Comparison of ENCODE assay signal across 10 mouse cellular contexts in genomic region chr12:98545251-98545560, GRCm38 (mm10). TPM values are rescaled to one million over a fixed set of nuclear protein-coding genes. Genes with fewer than 3 reads are reported as not detected.
DNase-seq lines count a peak whose midpoint lies in the region; ATAC-seq and TF ChIP-seq lines count a peak whose summit lies in the region.
"Had no signal": no experiment of that assay in that cellular context is flagged by ENCODE, and none has a peak within 500 bp of the region (broad histone marks: within the 10 kb centered on the region; RNA-seq: fewer than 3 reads in every experiment).

No protein-coding gene starts in this region.

- ATAC-seq in hindbrain, postnatal 0 days: no peak
- ATAC-seq in hindbrain, embryonic 13.5 days (ENCODE audit: low FRiP score): no peak
- no peak for ATAC-seq in erythroid progenitor cell, adult 5-6 weeks (replicated peaks; ENCODE audit: low FRiP score, poor library complexity, severe bottlenecking)

- WGBS in hindbrain, postnatal 0 days: 38% methylated on average over 4 of the region's 4 CpGs
- WGBS in hindbrain, embryonic 13.5 days: 55% methylated on average over 4 of the region's 4 CpGs

- no peak overlapping the region for H3K27ac ChIP-seq in hindbrain, postnatal 0 days
- H3K27ac ChIP-seq in hindbrain, embryonic 13.5 days: no peak overlapping the region
- H3K27ac ChIP-seq in left cerebral cortex, adult 2 months: peak overlapping the region; percentile 37; the same call in 1 of the 2 replicates
- H3K27ac ChIP-seq: liver, embryonic 14.5 days had no signal

- H3K9ac ChIP-seq in hindbrain, postnatal 0 days (replicated peaks; ENCODE audit: low read length): no peak overlapping the region
- no peak overlapping the region for H3K9ac ChIP-seq in hindbrain, embryonic 13.5 days
- H3K9ac ChIP-seq: liver, embryonic 14.5 days had no signal

- no peak for TF ChIP-seq CTCF in hindbrain, postnatal 0 days (IDR thresholded peaks at IDR 0.05; ENCODE audit: low read depth)
- no peak for TF ChIP-seq CTCF in left cerebral cortex, adult 2 months (IDR thresholded peaks at IDR 0.05)

- no peak overlapping the region for H3K4me2 ChIP-seq in hindbrain, postnatal 0 days (ENCODE audit: low read depth, low read length)
- H3K4me2 ChIP-seq in hindbrain, embryonic 13.5 days: no peak overlapping the region

- DNase-seq in hindbrain, postnatal 0 days (ENCODE audit: low spot score): peak; percentile 27
- DNase-seq in frontal cortex, adult 2 months (ENCODE audit: extremely low spot score in 1 of 2, low spot score in 1 of 2): peak; percentile 65 to 87
- peak; percentile 35 to 63 for DNase-seq in left cerebral cortex, adult 2 months (ENCODE audit: extremely low spot score in 1 of 2, low spot score in 2 of 2)
- peak; percentile 72 for DNase-seq in right cerebral cortex, postnatal 4 days
- DNase-seq in embryo, embryonic 10 days (ENCODE audit: low spot score): no peak
- DNase-seq: heart, adult 18-20 months; thymus, adult 18-20 months had no signal

- no peaks in the 10 kb centered on the region for H3K9me3 ChIP-seq in hindbrain, postnatal 0 days (ENCODE audit: low read length)
- H3K9me3 ChIP-seq in hindbrain, embryonic 13.5 days: no peaks in the 10 kb centered on the region

- intact Hi-C loops in left cerebral cortex, adult 2 months (cut with DNase I): loop anchor here (2.0 kb wide), 1 partner anchor 28 kb away; no protein-coding TSS in a partner anchor

- H3K27me3 ChIP-seq in hindbrain, postnatal 0 days (ENCODE audit: insufficient read depth, low read length): no peaks in the 10 kb centered on the region
- no peaks in the 10 kb centered on the region for H3K27me3 ChIP-seq in hindbrain, embryonic 13.5 days

- no peak overlapping the region for H3K4me3 ChIP-seq in hindbrain, postnatal 0 days (ENCODE audit: low read length)
- H3K4me3 ChIP-seq in hindbrain, embryonic 13.5 days: no peak overlapping the region
- H3K4me3 ChIP-seq in left cerebral cortex, adult 2 months: no peak overlapping the region

- H3K36me3 ChIP-seq in hindbrain, postnatal 0 days (ENCODE audit: insufficient read depth, low read length): no peaks in the 10 kb centered on the region
- peaks cover 4% of the 10 kb centered on the region; the same call in 1 of the 2 replicates for H3K36me3 ChIP-seq in hindbrain, embryonic 13.5 days

- no peaks in the 10 kb centered on the region for H3K4me1 ChIP-seq in hindbrain, postnatal 0 days (ENCODE audit: insufficient read depth, low read length)
- peaks cover 16% of the 10 kb centered on the region for H3K4me1 ChIP-seq in hindbrain, embryonic 13.5 days (replicated peaks)

RNA-seq across cellular contexts. Expression of gene Kcnk10, which starts 32.9 kb away (rescaled TPM):
- total RNA-seq in hindbrain, postnatal 0 days (2014; rRNA removed): 28.1 and 39.9 TPM in 2 replicates
- polyA plus RNA-seq in hindbrain, postnatal 0 days (2015; fragmentation: Nextera tagmentation; extraction: Ambion mirVana): 31.5 and 32.2 TPM in 2 replicates
- polyA plus RNA-seq in hindbrain, embryonic 13.5 days (2015; fragmentation: Nextera tagmentation; extraction: Ambion mirVana): 39.6 and 43.2 TPM in 2 replicates
- polyA plus RNA-seq in frontal cortex, adult 2 months (2012; rRNA removed): 6.3 TPM in 2 replicates
- 10 to 100 TPM; 15.9 to 18.1 TPM for total RNA-seq in left cerebral cortex, adult 2 months (2021)
- total RNA-seq in erythroid progenitor cell, adult 5-6 weeks (2015; ENCODE audit: low replicate concordance): not detected in 2 replicates
- total RNA-seq in erythroid progenitor cell, adult 5-6 weeks (2017; ENCODE audit: low replicate concordance): not detected in 2 replicates
- polyA plus RNA-seq: liver, embryonic 14.5 days had no signal

Comparison
In these comparisons a context has a peak if more than half of its experiments do, and no peak if none do; other contexts are left out.
1. RNA of gene Kcnk10, which starts 32.9 kb away (total RNA-seq): 28.1 to 39.9 TPM in hindbrain, postnatal 0 days and 15.9 to 18.1 TPM in left cerebral cortex, adult 2 months; not detected in erythroid progenitor cell, adult 5-6 weeks; every median in the first group is over 10 times any median in the second.